Mouse (Mus musculus) liver, postnatal 0 days (tissue): ENCODE results near the gene Rexo4. TPM values are rescaled to one million over a fixed set of nuclear protein-coding genes. Genes with fewer than 3 reads are reported as not detected.

Experiments used
- ATAC-seq: fragments of 200-750 bp; cut with Nextera tagmentation; 2 replicates; pipeline ENCODE4 v1.8.0; 2017; ENCODE audit warnings: mild to moderate bottlenecking, moderate library complexity
- DNase-seq: peaks from one replicate; pipeline ENCODE4 v3.0.0-alpha.2; 2016
- H3K27ac ChIP-seq: fragments of 300-500 bp; sonication (generic); 2 replicates; pipeline ENCODE4 v1.5.1; 2014; ENCODE audit warnings: antibody characterized with exemption, moderate library complexity, mild to moderate bottlenecking, low read depth
- H3K27me3 ChIP-seq: fragments of 300-500 bp; sonication (generic); 2 replicates; pipeline ENCODE4 v1.6.1; 2014; ENCODE audit warnings: low read length, control low read depth, mixed read lengths; ENCODE audit not compliant: insufficient read depth
- H3K36me3 ChIP-seq: fragments of 300-500 bp; sonication (generic); replicated peaks from 2 replicates; pipeline ENCODE4 v1.6.1; 2014; ENCODE audit warnings: mild to moderate bottlenecking, control low read depth, low read length, moderate library complexity, mixed read lengths; ENCODE audit not compliant: insufficient read depth
- H3K4me1 ChIP-seq: fragments of 300-500 bp; sonication (generic); 2 replicates; pipeline ENCODE4 v1.6.1; 2014; ENCODE audit warnings: antibody characterized with exemption, mild to moderate bottlenecking, control low read depth; ENCODE audit not compliant: insufficient read depth
- H3K4me2 ChIP-seq: fragments of 300-500 bp; sonication (generic); 2 replicates; pipeline ENCODE4 v1.6.1; 2014; ENCODE audit warnings: low read depth, mild to moderate bottlenecking, low read length, moderate library complexity, mixed read lengths
- H3K4me3 ChIP-seq: fragments of 300-500 bp; sonication (generic); 2 replicates; pipeline ENCODE4 v1.5.1; 2014; ENCODE audit warnings: low read depth, low read length
- H3K9ac ChIP-seq: fragments of 300-500 bp; sonication (generic); replicated peaks from 2 replicates; pipeline ENCODE4 v1.6.1; 2014; ENCODE audit warnings: mild to moderate bottlenecking, moderate library complexity
- H3K9me3 ChIP-seq: fragments of 300-500 bp; sonication (generic); 2 replicates; pipeline ENCODE4 v1.6.1; 2016; ENCODE audit warnings: mild to moderate bottlenecking, control low read depth, low read length, mixed read lengths
- CTCF ChIP-seq: sonication (generic); IDR thresholded peaks from 2 replicates; pipeline ENCODE4 v1.5.1; 2016; ENCODE audit warnings: antibody characterized with exemption, low read depth
- EP300 ChIP-seq: IDR thresholded peaks from 2 replicates; pipeline ENCODE4 v1.6.1; 2016; ENCODE audit warnings: antibody characterized with exemption, low read depth, mild to moderate bottlenecking
- WGBS: fragments of 180-500 bp; shearing (Covaris S2); extraction: QIAGEN DNeasy Blood & Tissue Kit; methylation state at CpG from one replicate; pipeline ENCODE4 v1.1.7; 2014; ENCODE audit not compliant: insufficient replicate concordance; 5-methylcytosine and 5-hydroxymethylcytosine counted together
- polyA plus RNA-seq: library from polyadenylated mRNA; unstranded; fragments of >200 nt; fragmentation: Nextera tagmentation; extraction: Ambion mirVana; gene quantifications from 2 replicates; pipeline ENCODE4 v1.2.1, GENCODE M21; 2015

The Rexo4 gene
- polyA plus RNA-seq, 1 experiment from 2014 or later, result 14.2 TPM

DNA sequence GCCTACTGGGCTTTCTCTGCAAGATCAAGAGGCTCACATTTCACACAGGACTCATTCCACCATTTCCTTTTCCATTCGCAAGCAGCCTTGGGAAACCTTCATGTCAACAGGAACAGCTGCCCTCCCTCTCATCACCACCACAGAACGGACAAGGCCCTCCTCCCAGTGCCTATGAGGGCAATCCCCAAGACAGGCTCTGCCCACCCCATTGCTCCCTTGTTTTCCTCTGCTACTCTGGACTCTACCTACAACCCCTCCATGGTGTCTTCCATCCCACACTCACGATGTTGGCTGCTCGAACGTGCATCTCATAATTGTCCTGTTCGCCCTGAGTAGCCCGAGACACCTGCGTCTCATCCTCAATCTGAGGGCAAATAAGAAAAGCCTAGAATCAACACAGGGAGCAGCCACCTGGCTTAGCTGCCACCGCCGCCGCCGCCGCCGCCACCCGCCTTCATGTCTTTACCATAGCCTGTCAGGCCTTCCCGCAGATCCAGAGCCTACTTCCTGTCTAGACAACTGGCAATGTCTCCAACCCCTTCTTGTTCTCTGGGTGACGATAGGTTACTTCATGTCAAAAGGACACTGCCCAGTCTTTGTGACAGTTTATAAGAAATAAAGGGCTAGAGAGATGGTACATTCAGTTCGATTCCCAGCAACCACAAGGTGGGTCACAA, 55.3 kb downstream of the Rexo4 start:
- H3K36me3 ChIP-seq, result peaks cover 51% of the 10 kb centered on the region

GRCm38 (mm10) chr2:26907109-26907508, 57.1 kb downstream of the Rexo4 start:
- no peaks in the 10 kb centered on the region for H3K27me3 ChIP-seq
- DNase-seq (peak; percentile 72), ATAC-seq (no peak)
- no peak overlapping the region for H3K9ac ChIP-seq
- H3K36me3 ChIP-seq, result peaks cover 34% of the 10 kb centered on the region
- 51% methylated on average over 4 of the region's 4 CpGs for WGBS
- no peaks in the 10 kb centered on the region for H3K9me3 ChIP-seq
- H3K4me1 ChIP-seq, result peaks cover 25% of the 10 kb centered on the region
- TF ChIP-seq CTCF, result peak; percentile 87
- no peak for TF ChIP-seq EP300
- H3K4me3 ChIP-seq, result no peak overlapping the region
- no peak overlapping the region for H3K4me2 ChIP-seq
- H3K27ac ChIP-seq, result no peak overlapping the region

More for the DNA sequence above, 55.3 kb downstream of the Rexo4 start:
- H3K9me3 ChIP-seq, result no peaks in the 10 kb centered on the region
- H3K9ac ChIP-seq, result peak overlapping the region; percentile 79
- H3K4me2 ChIP-seq, result peak overlapping the region; percentile 75
- no peak for TF ChIP-seq EP300
- TF ChIP-seq CTCF, result no peak
- no peak for DNase-seq
- H3K27ac ChIP-seq, result peak overlapping the region; percentile 95; the same call in 1 of the 2 replicates
- no peaks in the 10 kb centered on the region for H3K27me3 ChIP-seq
- ATAC-seq, result no peak
- H3K4me1 ChIP-seq, result peaks cover 20% of the 10 kb centered on the region
- WGBS, result 70% methylated on average over 18 of the region's 18 CpGs
- H3K4me3 ChIP-seq, result peak overlapping the region; percentile 69

- Histone ChIP-seq H3K9me3 (no peaks in the 10 kb centered on the region), H3K27me3 (no peaks in the 10 kb centered on the region), H3K9ac (no peak overlapping the region), H3K4me2 (no peak overlapping the region), H3K4me1 (peaks cover 25% of the 10 kb centered on the region), H3K36me3 (peaks cover 28% of the 10 kb centered on the region), H3K27ac (no peak overlapping the region), H3K4me3 (no peak overlapping the region)
- DNase-seq, result no peak
- ATAC-seq, result no peak
- WGBS, result 84% methylated on average over 3 of the region's 3 CpGs
- TF ChIP-seq EP300 (no peak), CTCF (no peak)
Observed at GRCm38 (mm10) chr2:26906431-26906830, 57.8 kb downstream of the Rexo4 start.

DNA sequence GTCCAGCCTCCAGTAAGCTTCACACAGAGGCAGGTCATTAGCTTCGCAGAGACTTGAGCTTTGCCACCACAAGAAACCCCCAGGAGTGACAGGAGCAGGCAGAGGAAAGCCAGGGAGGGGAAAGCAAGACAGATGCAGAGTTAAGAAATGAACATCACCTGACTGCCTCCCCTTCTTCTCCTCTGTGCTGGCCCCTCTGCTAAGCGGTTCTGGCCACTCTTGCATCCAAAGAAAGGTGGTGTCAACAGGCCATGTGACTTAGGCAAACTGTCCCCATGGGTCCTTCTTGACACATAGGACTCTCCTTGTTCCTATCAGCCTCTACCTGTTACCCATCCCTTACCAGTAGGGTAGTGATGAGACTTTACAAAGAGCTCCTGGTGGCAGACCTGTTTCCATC, 58.2 kb downstream of the Rexo4 start:
- Histone ChIP-seq H3K27me3 (no peaks in the 10 kb centered on the region), H3K4me2 (no peak overlapping the region), H3K27ac (no peak overlapping the region), H3K4me3 (no peak overlapping the region), H3K36me3 (peaks cover 27% of the 10 kb centered on the region), H3K9me3 (no peaks in the 10 kb centered on the region), H3K4me1 (peaks cover 29% of the 10 kb centered on the region), H3K9ac (no peak overlapping the region)
- WGBS, result 85% methylated on average over 2 of the region's 2 CpGs
- ATAC-seq, result no peak
- DNase-seq, result no peak
- TF ChIP-seq EP300, result no peak
- TF ChIP-seq CTCF, result no peak

Other genes starting within 250 kb of the Rexo4 start
- gene Abo, start 99.4 kb downstream of the Rexo4 start, polyA plus RNA-seq, result not detected in 2 replicates
- gene Surf6, start 61.5 kb downstream of the Rexo4 start, polyA plus RNA-seq, result 7.5 and 8.4 TPM in 2 replicates
- 13.2 and 14.4 TPM in 2 replicates for gene Med22, start 53.7 kb downstream of the Rexo4 start, polyA plus RNA-seq
- 341 and 347 TPM in 2 replicates for gene Rpl7a, start 53.6 kb downstream of the Rexo4 start, polyA plus RNA-seq
- gene Surf2, start 48.0 kb downstream of the Rexo4 start, polyA plus RNA-seq, result 14.6 and 15.3 TPM in 2 replicates
- gene Surf1, start 47.9 kb downstream of the Rexo4 start, polyA plus RNA-seq, result 29.8 and 30.1 TPM in 2 replicates
- gene Surf4, start 30.5 kb downstream of the Rexo4 start, polyA plus RNA-seq, result 105 and 112 TPM in 2 replicates
- 0.06 TPM in 1 of 2 replicates, not detected in the other for gene Stkld1, start 30.3 kb downstream of the Rexo4 start, polyA plus RNA-seq
- gene Adamts13, start 9.0 kb upstream of the Rexo4 start, polyA plus RNA-seq, result 1.7 and 1.9 TPM in 2 replicates
- gene Cacfd1, start 45.5 kb upstream of the Rexo4 start, polyA plus RNA-seq, result 21.1 and 23.5 TPM in 2 replicates
- gene Slc2a6, start 63.6 kb upstream of the Rexo4 start, polyA plus RNA-seq, result 0.31 and 0.47 TPM in 2 replicates
- 0.49 TPM in 1 of 2 replicates, not detected in the other for gene Mymk, start 107.8 kb upstream of the Rexo4 start, polyA plus RNA-seq
- gene Adamtsl2, start 115.0 kb upstream of the Rexo4 start, polyA plus RNA-seq, result 1.1 and 1.2 TPM in 2 replicates
- not detected in 2 replicates for gene Fam163b, start 178.1 kb upstream of the Rexo4 start, polyA plus RNA-seq
- not detected in 2 replicates for gene Dbh, start 200.8 kb upstream of the Rexo4 start, polyA plus RNA-seq